Mouse (Mus musculus) kidney, postnatal 25 days (tissue): ENCODE measurements around the gene Vsx2.

Source experiments
- DNase-seq, 2 experiments: peaks; one replicate each; pipeline ENCODE4 v3.0.0; 2021; ENCODE audit warnings: mixed read lengths in 2 of 2

Vsx2 gene

GRCm38 (mm10) chr12:84573094-84573493, 3.5 kb downstream of the Vsx2 start:
- no peak for DNase-seq

GRCm38 (mm10) chr12:84577768-84578439, 8.3 kb downstream of the Vsx2 start:
- DNase-seq: no peak

- DNase-seq: no peak
These were observed 8.8 kb downstream of the Vsx2 start for GRCm38 (mm10) chr12:84578440-84578770.

GRCm38 (mm10) chr12:84581285-84581684, 11.7 kb downstream of the Vsx2 start:
- DNase-seq: no peak

- peak; percentile 91 to 98 for DNase-seq
These were observed 20.5 kb downstream of the Vsx2 start for GRCm38 (mm10) chr12:84589825-84590761.

GRCm38 (mm10) chr12:84598324-84598723, 28.8 kb downstream of the Vsx2 start:
- DNase-seq: no peak

- no peak for DNase-seq
These were observed 34.4 kb downstream of the Vsx2 start for GRCm38 (mm10) chr12:84604001-84604400.

- peak in 1 of 2 experiments; percentile 47 for DNase-seq
These were observed 36.3 kb downstream of the Vsx2 start for GRCm38 (mm10) chr12:84605860-84606259.

GRCm38 (mm10) chr12:84611718-84612117, 42.2 kb downstream of the Vsx2 start:
- no peak for DNase-seq

- DNase-seq: peak; percentile 71 to 90
These were observed 43.0 kb downstream of the Vsx2 start for GRCm38 (mm10) chr12:84612518-84612917.

- peak in 1 of 2 experiments; percentile 46 for DNase-seq
These were observed 44.4 kb downstream of the Vsx2 start for GRCm38 (mm10) chr12:84614001-84614400.

GRCm38 (mm10) chr12:84614524-84614923, 45.0 kb downstream of the Vsx2 start:
- no peak for DNase-seq

GRCm38 (mm10) chr12:84616977-84617630, 47.5 kb downstream of the Vsx2 start, which contains the start of gene Abcd4:
Gene Abcd4, minus strand, starts transcription at chr12:84617413.
- peak; percentile 96 to 98 for DNase-seq

- peak in 1 of 2 experiments; percentile 18 for DNase-seq
These were observed 48.1 kb downstream of the Vsx2 start for GRCm38 (mm10) chr12:84617663-84618062.

GRCm38 (mm10) chr12:84620975-84621374, 51.4 kb downstream of the Vsx2 start:
- no peak for DNase-seq

- peak in 1 of 2 experiments; percentile 21 for DNase-seq
These were observed 55.0 kb downstream of the Vsx2 start for GRCm38 (mm10) chr12:84624601-84625000.

- no peak for DNase-seq
These were observed 55.6 kb downstream of the Vsx2 start for GRCm38 (mm10) chr12:84625116-84625515.

- DNase-seq: no peak
These were observed 62.3 kb downstream of the Vsx2 start for GRCm38 (mm10) chr12:84631867-84632266.

GRCm38 (mm10) chr12:84640253-84640652, 70.7 kb downstream of the Vsx2 start:
- no peak for DNase-seq

GRCm38 (mm10) chr12:84640654-84641053, 71.1 kb downstream of the Vsx2 start, which contains the start of gene Vrtn:
Gene Vrtn, plus strand, starts transcription at chr12:84641019.
- DNase-seq: no peak
